Mouse (Mus musculus): Measurements from ENCODE around the gene Col25a1.

- TF ChIP-seq POLR2A (IDR thresholded peaks at IDR 0.05; ENCODE audit: extremely low read depth, insufficient read depth, low read length) (no peak), CTCF (IDR thresholded peaks at IDR 0.05; ENCODE audit: extremely low read depth, insufficient read depth, low read length) (no peak)
These were observed 197.6 kb downstream of the Col25a1 start for GRCm38 (mm10) chr3:130328909-130329308.
